Mouse (Mus musculus) olfactory bulb, adult 2 months (tissue): ENCODE measurements around the gene Iqgap2.

Source experiments
- CTCF ChIP-seq: fragments of 200-500 bp; IDR thresholded peaks from 2 replicates; pipeline ENCODE4 v1.5.1; 2012; ENCODE audit warnings: low read depth, mild to moderate bottlenecking, low read length, moderate library complexity; ENCODE audit not compliant: insufficient read depth
- POLR2A ChIP-seq: fragments of 200-500 bp; IDR thresholded peaks from 2 replicates; pipeline ENCODE4 v1.6.1; 2012; ENCODE audit warnings: mild to moderate bottlenecking, low read depth, low read length, moderate library complexity; ENCODE audit not compliant: insufficient read depth

- no peak for TF ChIP-seq POLR2A
- no peak for TF ChIP-seq CTCF
These were observed 272.9 kb downstream of the Iqgap2 start for GRCm38 (mm10) chr13:95618859-95619258.
